Mouse (Mus musculus): ENCODE measurements around the gene Chst11.

Chst11 gene

DNA sequence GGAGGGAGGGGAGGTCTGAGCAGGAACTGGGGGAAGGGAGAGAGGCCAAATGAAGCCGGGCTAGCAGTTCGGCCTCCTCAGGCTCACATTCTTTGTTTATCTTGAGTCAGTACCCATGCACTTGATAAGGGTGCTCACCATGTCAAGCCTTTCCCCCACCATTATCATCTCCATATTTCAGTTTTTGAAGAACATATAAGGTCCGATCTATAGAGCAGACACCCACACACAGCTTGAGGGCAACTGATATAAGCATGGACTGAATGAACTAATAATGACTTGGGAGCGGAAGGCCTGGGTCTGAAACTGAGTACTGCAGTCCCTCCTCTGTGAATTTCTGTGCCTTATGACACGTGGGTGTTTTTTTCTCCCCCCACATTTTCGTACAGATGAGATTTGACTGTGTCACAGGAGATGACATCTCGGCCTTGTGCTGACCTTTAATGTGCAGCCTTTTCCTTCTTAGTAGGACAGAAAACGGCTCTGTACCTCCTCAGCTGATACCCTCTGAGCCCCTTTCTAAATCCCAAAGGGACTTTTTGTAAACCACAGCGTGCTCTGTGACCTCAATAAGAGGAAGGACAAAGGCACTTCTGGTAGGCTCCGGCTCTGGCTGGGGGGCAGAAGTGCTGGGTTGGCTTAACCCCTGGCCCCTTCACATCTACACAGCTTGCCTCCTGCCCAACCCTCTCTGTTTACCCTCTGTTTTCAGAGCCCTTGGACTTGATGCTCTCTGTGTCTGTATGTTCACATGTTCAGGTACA lies 6.6 kb downstream of the Chst11 start:
- DNase-seq (ENCODE audit: low spot score): no peak

DNA sequence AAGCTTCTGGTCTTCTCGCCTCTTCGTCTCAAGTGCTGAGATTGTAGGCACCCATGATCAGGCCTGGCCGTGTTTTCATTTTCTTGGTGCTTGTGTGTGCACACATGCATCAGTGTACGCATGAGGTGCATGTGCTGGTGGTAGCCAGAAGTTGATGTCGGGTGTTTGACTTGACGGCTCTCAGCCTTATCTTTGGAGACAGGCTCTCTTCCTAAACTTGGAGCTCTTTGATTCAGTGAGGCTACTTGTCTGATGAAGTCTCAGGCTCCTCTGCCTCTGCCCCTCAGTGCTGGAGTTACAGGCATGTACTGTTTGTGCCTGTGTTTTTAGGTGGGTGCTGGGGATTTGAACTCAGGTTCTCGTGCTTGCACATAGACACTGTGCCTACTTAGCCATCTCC lies 9.0 kb downstream of the Chst11 start:
- no peak for DNase-seq (ENCODE audit: low spot score)

DNA sequence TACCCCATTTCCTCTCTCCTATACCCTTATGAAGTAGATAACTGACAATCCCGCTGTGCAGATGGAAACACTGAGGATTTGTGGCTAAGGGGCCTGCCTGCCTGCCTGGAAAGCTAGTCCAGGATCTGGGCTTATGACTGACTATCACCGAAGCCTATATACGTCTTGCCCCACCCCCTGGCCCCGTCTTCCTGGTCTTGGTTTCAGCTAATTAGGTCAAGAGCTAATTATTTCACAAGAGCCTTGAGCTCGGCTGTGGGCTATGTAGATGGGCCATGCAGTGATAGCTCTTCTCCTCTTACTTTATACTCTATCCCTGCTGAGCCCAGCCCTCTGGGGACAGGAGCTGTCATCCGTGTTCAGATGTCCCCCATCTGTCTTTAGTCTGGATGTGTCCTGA lies 12.2 kb downstream of the Chst11 start:
- DNase-seq (ENCODE audit: low spot score): no peak

DNA sequence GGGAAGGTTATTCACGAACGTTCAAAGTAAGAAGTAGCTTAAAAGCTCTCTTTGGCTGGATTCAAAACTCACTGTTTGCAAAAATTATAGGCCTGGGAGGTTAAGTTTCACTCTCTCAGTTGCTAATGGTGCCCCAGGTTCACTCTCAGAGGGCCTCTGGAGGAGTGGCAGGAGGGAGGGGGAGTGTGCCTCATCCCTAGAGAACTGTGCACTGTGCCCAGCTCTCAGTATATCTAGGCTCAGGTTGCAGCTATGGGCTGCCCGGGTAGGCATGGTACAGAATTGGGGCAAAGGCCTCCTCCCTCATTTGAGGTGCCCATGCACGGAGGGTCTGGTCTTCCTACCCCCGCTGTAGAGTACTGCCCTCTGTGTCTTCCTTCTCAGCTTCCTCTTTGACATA lies 14.9 kb downstream of the Chst11 start:
- no peak for DNase-seq (ENCODE audit: low spot score)

DNA sequence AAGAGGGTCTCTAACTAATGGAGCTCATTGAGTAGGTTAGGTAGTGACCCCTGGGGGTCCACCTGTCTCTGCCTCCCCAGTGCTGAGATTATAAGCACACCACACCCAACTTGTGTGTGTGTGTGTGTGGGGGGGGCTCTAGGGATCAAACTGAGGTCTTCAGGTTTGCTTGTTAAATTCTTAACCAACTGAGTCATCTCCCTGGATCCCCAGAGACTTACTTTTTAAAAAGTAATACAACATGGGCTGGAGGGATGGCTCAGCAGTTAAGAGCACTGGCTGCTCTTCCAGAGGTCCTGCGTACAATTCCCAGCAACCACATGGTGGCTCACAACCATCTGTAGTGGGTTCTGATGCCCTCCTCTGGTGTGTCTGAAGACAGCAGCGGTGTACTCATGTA lies 15.4 kb downstream of the Chst11 start:
- DNase-seq (ENCODE audit: low spot score): no peak

DNA sequence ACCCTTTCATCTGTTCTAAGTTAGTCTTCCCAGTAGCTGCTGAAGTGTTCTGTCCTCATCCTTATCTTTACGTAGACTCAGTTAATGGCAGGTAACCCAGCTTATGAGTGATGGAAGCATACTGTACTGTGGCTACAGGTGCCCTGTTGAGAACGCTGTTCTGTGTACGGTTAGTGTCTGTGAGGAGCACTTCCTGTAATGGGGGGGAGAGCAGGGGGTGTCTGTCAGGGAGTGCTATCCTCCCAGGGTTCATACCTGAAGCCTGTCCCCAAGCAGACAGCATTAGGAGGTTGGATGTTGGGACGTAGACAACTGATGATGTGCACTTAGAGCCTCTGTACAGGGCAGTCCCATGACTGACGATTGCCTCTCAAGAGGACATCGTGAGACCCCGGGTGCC lies 18.6 kb downstream of the Chst11 start:
- no peak for DNase-seq (ENCODE audit: low spot score)

DNA sequence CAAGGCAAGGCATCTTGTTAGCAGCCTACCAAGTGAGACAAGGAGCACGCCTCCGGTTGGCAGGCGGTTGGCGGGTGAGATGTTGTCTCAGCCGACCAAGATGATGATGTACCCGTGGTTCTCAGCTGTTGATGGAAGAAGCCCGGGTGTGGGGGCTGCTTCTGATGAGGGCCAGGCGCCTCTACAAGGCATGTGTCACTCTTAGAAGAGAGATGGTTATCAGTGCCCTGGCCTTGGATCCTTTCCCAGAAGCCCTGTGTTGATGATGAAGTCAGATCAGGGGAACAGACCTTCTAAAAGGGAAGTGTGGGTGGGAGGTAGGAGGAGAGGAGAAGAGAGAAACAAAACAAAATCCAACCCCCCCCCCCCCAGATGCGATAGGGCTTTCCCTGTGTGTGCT lies 19.1 kb downstream of the Chst11 start:
- no peak for DNase-seq (ENCODE audit: low spot score)

DNA sequence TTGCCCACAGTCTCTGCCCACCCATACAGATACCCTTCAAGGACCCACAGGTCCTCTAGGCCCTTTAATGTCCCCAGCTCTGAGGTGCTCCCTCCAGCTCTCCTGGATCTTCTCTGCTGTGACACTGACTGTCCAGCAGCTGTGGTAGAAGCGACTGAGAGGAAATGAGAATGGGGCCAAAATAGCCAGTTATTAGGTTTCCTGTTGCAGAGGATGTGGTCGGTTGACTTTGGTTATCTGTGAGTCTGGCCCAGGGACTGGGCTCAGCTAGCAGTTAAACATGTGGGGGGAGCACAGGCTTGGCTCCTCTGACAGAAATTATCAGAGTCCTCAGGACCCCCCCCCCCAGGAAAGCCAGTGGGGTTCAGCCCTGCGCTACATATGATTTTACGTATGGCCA lies 19.7 kb downstream of the Chst11 start:
- no peak for DNase-seq (ENCODE audit: low spot score)

DNA sequence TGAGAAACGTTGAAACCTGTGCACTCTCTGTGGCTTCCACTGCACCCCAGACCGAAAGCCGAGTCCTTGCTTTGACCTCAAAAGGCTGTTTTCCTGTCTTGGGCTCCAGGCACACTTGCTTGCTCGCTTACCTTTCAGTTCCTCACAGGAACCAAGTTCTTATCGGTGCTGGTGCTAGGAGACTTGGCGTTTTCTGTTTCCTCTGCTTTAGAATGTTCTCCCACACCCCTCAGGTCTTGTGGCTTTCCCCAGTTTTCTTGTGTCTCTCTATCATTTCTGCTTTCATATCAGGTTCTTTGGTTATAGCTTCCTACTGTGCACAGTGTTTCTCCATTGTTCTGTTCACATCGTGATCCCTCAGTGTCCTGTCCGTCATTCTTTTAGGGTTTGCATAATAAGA lies 21.0 kb downstream of the Chst11 start:
- no peak for DNase-seq (ENCODE audit: low spot score)

DNA sequence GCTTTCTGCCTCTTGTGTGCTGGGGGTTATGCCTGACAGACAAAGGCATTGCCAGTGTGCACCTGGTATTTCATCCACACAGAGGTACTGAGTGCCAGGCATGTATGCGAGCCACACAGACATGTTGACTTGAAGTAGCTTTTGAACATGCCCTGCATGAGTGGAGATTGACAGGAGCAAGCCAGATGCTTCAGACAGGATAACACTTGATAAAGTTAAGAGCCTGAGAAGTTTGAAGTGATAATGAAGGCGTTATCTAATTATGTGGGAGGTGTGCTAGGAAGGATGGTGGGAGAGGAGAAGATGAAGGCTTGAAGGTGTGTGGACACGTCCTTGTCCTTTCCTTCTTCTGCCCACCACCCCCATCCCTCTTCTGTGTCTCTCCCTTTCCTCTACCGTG lies 28.7 kb downstream of the Chst11 start:
- no peak for DNase-seq (ENCODE audit: low spot score)

DNA sequence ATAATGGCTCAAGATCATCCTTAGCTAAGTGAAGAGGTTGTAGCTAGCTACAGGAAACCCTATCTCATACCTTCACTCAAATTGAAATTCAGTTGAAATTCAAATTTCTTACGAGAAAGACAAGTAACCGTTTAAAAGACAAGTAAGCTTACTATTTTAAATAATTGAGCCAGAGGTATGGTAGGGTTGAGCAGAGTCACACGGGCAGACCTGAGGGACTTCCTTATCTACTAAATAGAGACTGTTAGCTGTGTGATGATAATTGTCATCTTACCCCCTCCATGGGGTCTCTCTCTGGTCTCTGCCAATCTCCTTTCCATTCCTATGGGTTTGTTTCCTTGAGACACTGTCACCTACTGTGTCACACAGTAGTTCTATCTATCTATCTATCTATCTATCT lies 30.6 kb downstream of the Chst11 start:
- no peak for DNase-seq (ENCODE audit: low spot score)

DNA sequence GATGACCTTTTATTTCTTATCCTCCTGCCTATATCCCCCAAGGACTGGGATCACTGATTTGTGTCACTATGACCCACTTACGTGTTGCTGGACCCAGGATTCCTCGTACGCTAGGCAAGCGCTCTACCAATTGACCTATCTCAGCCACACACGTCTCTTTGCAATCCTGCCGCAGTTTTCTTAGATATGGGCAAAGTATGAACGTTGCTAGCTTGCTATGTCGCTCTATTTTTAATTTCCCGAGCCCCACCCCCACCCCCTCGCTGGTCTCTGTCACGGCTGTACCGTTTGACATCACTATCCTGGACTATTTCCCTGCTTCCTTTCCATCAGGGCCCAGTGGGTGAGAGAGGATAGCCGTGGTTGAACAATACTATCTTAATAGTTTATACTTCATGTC lies 31.5 kb downstream of the Chst11 start:
- DNase-seq (ENCODE audit: low spot score): no peak

DNA sequence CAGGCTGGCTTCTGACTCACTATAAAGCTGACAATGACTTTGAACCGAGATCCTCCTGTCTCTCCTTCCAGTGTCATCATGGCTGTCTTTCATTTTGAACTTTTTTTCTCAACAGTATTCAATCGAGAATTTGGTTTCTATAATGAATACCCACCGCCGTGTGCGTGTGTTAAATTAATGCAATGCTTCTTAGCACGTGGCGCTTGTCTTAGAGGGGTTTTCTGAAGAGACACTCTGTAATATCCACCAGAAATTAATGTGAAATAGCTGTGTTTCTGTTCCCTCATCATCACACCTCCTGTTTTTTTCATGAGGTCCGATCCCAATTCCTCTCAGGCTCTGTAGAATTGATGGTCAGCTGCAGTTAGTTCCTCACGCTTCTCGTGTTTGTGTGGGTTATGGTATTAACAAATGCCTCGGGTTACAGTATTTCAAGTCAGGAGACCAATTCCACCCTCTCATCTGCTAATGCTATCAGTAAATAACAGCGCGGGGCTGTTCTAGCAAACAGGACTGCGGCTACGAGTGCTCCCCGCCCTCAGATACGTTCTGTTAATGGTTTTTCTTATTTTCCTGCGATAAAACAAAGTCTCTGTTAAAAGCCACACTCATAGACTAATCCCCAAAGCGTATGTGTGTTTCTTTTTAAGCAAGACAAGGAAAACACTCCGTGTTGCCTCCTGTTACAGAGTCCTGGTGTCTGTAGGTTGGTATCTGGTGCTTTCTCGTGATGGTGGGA lies 32.6 kb downstream of the Chst11 start:
- no peak for DNase-seq (ENCODE audit: low spot score)

DNA sequence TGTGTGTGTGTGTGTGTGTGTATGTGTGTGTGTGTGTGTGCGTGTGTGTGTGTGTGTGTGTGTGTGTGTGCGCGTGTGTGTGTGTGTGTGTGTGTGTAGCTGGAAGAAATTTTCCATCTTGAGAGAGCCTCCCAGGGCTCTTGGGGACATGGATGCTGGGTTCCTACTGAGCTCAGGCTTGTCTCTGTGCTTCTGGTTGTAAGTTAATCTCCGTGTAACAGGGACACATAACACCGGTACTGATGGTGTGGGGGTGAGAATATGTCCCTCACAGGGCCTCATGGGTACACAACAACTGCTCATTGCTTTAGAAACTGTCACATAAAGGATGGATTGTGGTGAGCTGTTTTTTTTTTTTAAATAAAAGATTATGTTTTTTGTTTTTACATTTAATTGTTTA lies 33.2 kb downstream of the Chst11 start:
- no peak for DNase-seq (ENCODE audit: low spot score)

DNA sequence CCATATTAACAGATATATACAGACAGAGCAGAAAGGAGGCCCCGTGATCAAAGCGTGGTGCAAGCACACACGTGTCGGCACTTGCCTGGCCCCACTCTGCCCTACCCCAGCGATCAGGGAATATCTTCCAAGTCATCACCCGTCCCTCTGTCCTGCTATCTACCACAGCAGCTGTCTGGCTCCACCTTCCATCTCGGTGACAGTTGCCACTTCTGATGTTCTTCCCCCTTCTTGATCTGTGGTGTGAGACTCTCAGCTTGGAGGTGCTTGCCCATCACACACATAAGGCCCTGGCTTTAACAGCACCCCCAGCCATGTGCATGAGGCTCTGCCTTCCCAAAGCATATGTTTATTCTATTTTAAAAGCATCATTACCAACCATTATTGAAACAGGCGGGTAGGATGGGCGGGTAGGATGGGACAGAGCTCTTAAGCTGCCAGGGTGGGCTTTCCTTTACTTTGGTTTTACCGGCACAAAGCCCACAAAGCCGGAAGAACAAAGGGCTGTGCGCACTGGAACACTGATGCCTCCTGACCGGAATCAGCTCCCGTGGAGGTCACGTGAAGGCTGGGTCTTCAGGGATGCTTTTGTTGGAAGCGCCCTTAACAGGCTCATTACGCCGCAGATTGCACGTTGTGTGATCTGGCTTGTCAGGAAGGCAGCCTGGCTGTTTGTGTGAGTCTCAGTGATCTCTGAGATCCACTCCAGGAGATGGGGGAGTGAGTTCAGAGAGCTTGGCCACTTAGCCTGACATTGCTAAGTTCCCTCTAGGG lies 34.4 kb downstream of the Chst11 start:
- DNase-seq (ENCODE audit: low spot score): no peak

DNA sequence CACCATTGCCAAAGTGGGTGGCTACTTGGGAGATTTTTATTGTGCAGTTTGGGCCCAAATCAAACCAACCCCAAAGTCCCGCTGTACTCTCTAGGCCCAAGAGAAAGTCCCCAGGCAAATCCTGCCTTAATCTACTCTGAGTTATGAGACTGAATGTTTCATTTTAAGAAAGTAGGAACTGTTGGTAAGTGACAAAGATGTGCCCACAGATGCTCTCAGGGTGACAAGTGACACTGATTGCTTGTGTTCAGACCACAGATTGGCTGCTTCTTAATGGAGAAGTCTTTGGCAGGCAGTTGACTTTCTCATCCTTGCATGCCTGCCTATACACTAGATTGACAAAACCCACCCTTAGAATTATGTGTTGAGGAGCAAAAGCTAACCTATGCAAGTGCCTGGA lies 37.3 kb downstream of the Chst11 start:
- no peak for DNase-seq (ENCODE audit: low spot score)

DNA sequence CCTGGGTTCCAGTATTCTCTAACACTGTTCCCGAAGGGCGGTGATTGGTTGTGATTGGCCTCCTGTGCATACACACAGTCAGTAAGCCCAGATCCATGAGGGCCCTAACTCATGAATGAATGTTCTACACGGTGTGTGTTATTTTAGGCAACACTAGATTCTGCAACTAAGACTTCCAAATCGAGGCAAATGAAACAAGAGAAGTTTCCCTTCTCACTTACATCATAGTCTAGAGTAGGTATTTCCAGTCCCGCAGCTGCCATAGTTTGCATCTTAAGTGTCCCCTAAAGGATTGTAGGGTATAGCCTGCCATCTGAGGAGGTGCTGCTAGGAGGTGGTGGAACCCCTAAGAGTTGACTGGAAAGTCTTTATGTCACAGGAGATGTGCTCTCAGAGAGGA lies 40.9 kb downstream of the Chst11 start:
- DNase-seq (ENCODE audit: low spot score): no peak

DNA sequence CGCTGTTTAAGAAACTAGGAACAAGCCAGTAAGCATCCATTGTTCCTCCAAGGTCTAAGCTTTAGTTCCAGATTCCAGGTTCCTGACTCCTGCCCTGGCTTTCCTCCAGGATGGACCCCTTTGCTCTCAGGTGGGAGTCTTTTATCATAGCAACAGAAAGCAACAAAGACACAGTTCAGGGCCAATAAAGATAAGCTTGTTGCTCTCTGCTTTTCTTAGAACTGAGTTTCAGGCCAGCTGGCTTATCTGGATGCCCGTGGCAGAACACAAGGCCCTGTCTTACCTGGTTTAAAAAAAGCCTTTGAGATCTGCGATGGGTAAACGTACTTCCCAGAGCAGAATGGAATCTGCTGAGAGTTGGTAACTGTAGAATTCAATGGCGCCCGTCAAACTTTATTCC lies 42.4 kb downstream of the Chst11 start:
- no peak for DNase-seq (ENCODE audit: low spot score)

DNA sequence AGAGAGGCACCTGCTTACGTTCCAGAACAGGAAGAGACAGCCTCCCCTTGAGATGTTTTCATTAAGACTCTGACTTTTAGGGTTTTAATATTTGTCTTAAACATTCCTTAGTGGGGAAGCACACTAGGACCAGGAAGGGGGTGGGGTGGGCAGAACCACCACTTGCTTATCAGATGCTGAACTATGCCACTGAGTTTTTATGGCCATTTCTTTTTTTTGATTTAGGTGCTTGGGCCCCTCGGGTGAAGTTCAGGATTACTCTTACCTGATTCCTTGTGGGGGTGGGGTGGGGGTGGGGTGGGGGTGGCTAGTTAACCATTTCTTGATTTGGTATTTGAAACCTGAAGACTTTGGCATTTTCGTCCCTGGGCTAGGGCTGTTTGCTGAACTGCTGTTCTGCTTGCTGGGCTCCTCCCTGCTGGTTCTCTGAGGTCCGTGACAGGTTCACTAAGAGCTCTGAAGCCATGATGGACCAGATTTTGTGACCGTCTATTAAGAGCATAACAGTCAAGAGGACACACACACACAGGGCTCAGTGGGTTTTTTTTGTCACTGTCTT lies 44.9 kb downstream of the Chst11 start:
- DNase-seq (ENCODE audit: low spot score): no peak

DNA sequence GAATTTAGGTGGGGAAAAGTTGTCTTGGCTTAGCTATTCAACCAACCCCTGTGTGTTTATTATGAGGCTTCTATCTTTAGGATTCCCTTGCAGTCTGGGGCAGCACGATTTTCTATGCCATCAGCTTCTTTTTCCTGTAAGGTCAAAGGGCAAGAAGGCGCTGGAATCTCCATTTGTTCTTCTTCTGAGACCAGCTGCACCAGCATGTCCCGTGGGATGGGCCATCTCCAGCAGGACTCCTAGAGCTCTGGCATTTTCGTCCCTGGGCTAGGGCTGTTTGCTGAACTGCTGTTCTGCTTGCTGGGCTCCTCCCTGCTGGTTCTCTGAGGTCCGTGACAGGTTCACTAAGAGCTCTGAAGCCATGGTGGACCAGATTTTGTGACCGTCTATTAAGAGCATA lies 45.6 kb downstream of the Chst11 start:
- DNase-seq (ENCODE audit: low spot score): no peak

DNA sequence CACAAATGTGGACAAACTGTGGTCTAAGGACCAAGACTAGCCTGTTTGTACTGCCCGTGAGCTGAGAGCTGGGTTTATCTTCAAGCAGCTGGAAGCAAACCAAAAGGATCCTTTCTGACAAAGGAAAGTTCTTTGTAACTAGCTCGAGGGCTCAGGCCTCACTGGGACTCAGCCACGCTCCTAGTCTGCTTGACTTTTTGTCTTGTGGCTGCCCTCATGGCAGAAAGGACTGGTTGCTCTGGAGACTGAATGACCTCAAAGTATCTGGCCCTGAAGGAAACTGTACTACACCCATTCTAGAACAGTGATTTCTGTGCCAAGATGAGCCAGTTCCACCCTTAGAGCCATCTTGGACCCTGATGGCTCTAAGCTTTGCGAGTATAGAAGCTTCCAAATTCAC lies 46.3 kb downstream of the Chst11 start:
- no peak for DNase-seq (ENCODE audit: low spot score)

DNA sequence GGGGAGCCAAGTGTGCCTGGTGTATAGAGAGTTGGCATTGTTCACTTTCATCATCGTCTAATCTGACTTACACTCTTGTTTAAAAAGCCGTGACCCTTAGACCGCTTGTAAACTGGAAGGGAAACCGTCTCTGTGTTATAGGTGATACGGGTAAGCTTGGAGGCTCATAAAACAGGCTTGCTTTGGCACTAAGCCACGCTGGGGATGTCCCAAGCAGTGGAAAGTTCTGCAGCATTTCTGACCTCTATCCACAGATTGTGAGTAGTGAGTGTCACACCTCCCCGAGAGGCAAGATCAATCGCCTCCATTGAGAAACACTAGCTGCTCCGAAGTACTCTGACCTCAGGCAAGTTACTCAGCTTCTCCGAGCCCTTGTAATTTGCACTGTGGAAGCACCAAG lies 47.3 kb downstream of the Chst11 start:
- DNase-seq (ENCODE audit: low spot score): no peak

Measured in testis, postnatal 10 days (tissue).